Mouse (Mus musculus) splenic B cell, adult 2 months (primary cell): ENCODE measurements at regions not wholly inside any gene's neighbourhood (a gene's known extent, or its start where the extent isn't known, plus 50 kb on each side); places are given as distances from the start of the nearest gene placed in this dataset.

ENCODE experiments used
- DNase-seq: peaks from one replicate; pipeline ENCODE4 v3.0.0-alpha.2; 2011; ENCODE audit warnings: low read depth, low spot score
- H3K27me3 ChIP-seq: 2 replicates; pipeline ENCODE4 v1.6.1; 2012; ENCODE audit warnings: mild to moderate bottlenecking, low read length, moderate library complexity, mixed read lengths; ENCODE audit not compliant: control insufficient read depth, poor library complexity, insufficient read depth, severe bottlenecking
- H3K36me3 ChIP-seq: 2 replicates; pipeline ENCODE4 v1.6.1; 2012; ENCODE audit warnings: mild to moderate bottlenecking, low read length, moderate library complexity, mixed read lengths; ENCODE audit not compliant: control insufficient read depth, poor library complexity, insufficient read depth, severe bottlenecking

- DNase-seq: no peak
- Histone ChIP-seq H3K27me3 (no peaks in the 10 kb centered on the region), H3K36me3 (no peaks in the 10 kb centered on the region)
Observed at GRCm38 (mm10) chr8:35268221-35268620, 497.4 kb upstream of the Gm19410 start.

- no peaks in the 10 kb centered on the region for H3K36me3 ChIP-seq
Observed at GRCm38 (mm10) chr8:35268986-35269385, 496.6 kb upstream of the Gm19410 start.

GRCm38 (mm10) chr8:35275972-35276371 is 489.6 kb upstream of the Gm19410 start:
- DNase-seq: no peak
- Histone ChIP-seq H3K27me3 (no peaks in the 10 kb centered on the region), H3K36me3 (no peaks in the 10 kb centered on the region)

More at GRCm38 (mm10) chr8:35268986-35269385, 496.6 kb upstream of the Gm19410 start:
- H3K27me3 ChIP-seq: no peaks in the 10 kb centered on the region
- DNase-seq: no peak

GRCm38 (mm10) chr8:35276460-35276859 is 489.1 kb upstream of the Gm19410 start:
- Histone ChIP-seq H3K36me3 (no peaks in the 10 kb centered on the region), H3K27me3 (no peaks in the 10 kb centered on the region)
- no peak for DNase-seq

GRCm38 (mm10) chr8:35278946-35279345 is 486.6 kb upstream of the Gm19410 start:
- no peaks in the 10 kb centered on the region for H3K36me3 ChIP-seq
- no peak for DNase-seq
- H3K27me3 ChIP-seq: no peaks in the 10 kb centered on the region

GRCm38 (mm10) chr8:35280741-35281140 is 484.8 kb upstream of the Gm19410 start:
- no peak for DNase-seq
- H3K36me3 ChIP-seq: no peaks in the 10 kb centered on the region

GRCm38 (mm10) chr8:35283366-35283765 is 482.2 kb upstream of the Gm19410 start:
- H3K36me3 ChIP-seq: no peaks in the 10 kb centered on the region
- DNase-seq: no peak
- no peaks in the 10 kb centered on the region for H3K27me3 ChIP-seq

More at GRCm38 (mm10) chr8:35280741-35281140, 484.8 kb upstream of the Gm19410 start:
- no peaks in the 10 kb centered on the region for H3K27me3 ChIP-seq

- no peak for DNase-seq
Observed at GRCm38 (mm10) chr8:35289018-35289417, 476.6 kb upstream of the Gm19410 start.

GRCm38 (mm10) chr8:35289967-35290366 is 475.6 kb upstream of the Gm19410 start:
- DNase-seq: no peak
- no peaks in the 10 kb centered on the region for H3K36me3 ChIP-seq

More at GRCm38 (mm10) chr8:35289018-35289417, 476.6 kb upstream of the Gm19410 start:
- H3K27me3 ChIP-seq: no peaks in the 10 kb centered on the region
- no peaks in the 10 kb centered on the region for H3K36me3 ChIP-seq

GRCm38 (mm10) chr8:35293437-35294126 is 472.0 kb upstream of the Gm19410 start:
- DNase-seq: no peak

More at GRCm38 (mm10) chr8:35289967-35290366, 475.6 kb upstream of the Gm19410 start:
- no peaks in the 10 kb centered on the region for H3K27me3 ChIP-seq

GRCm38 (mm10) chr8:35296936-35297335 is 468.7 kb upstream of the Gm19410 start:
- no peak for DNase-seq
- H3K36me3 ChIP-seq: no peaks in the 10 kb centered on the region
- no peaks in the 10 kb centered on the region for H3K27me3 ChIP-seq

More at GRCm38 (mm10) chr8:35293437-35294126, 472.0 kb upstream of the Gm19410 start:
- H3K36me3 ChIP-seq: no peaks in the 10 kb centered on the region
- no peaks in the 10 kb centered on the region for H3K27me3 ChIP-seq

- H3K27me3 ChIP-seq: no peaks in the 10 kb centered on the region
- DNase-seq: no peak
- no peaks in the 10 kb centered on the region for H3K36me3 ChIP-seq
Observed at GRCm38 (mm10) chr8:35299088-35299487, 466.5 kb upstream of the Gm19410 start.

- Histone ChIP-seq H3K36me3 (no peaks in the 10 kb centered on the region), H3K27me3 (no peaks in the 10 kb centered on the region)
- no peak for DNase-seq
Observed at GRCm38 (mm10) chr8:35300359-35300758, 465.2 kb upstream of the Gm19410 start.

GRCm38 (mm10) chr8:35300881-35301521 is 464.6 kb upstream of the Gm19410 start:
- no peaks in the 10 kb centered on the region for H3K36me3 ChIP-seq
- H3K27me3 ChIP-seq: no peaks in the 10 kb centered on the region
- no peak for DNase-seq

GRCm38 (mm10) chr8:35302856-35303255 is 462.7 kb upstream of the Gm19410 start:
- DNase-seq: no peak
- Histone ChIP-seq H3K27me3 (no peaks in the 10 kb centered on the region), H3K36me3 (no peaks in the 10 kb centered on the region)
